Mouse (Mus musculus) olfactory bulb, adult 2 months (tissue): ENCODE measurements around the gene Smoc2. TPM values are rescaled to one million over a fixed set of nuclear protein-coding genes. Genes with fewer than 3 reads are reported as not detected.

Experiments
- H3K27ac ChIP-seq: fragments of 200-500 bp; 2 replicates; pipeline ENCODE4 v1.5.1; 2012; ENCODE audit warnings: low read depth, low read length; ENCODE audit not compliant: insufficient read depth
- H3K4me1 ChIP-seq: fragments of 200-500 bp; 2 replicates; pipeline ENCODE4 v1.6.1; 2012; ENCODE audit warnings: low read length; ENCODE audit not compliant: control insufficient read depth, insufficient read depth
- H3K4me3 ChIP-seq: fragments of 200-500 bp; 2 replicates; pipeline ENCODE4 v1.5.1; 2012; ENCODE audit warnings: mild to moderate bottlenecking, low read depth, low read length, moderate library complexity; ENCODE audit not compliant: insufficient read depth
- CTCF ChIP-seq: fragments of 200-500 bp; IDR thresholded peaks from 2 replicates; pipeline ENCODE4 v1.5.1; 2012; ENCODE audit warnings: low read depth, mild to moderate bottlenecking, low read length, moderate library complexity; ENCODE audit not compliant: insufficient read depth
- POLR2A ChIP-seq: fragments of 200-500 bp; IDR thresholded peaks from 2 replicates; pipeline ENCODE4 v1.6.1; 2012; ENCODE audit warnings: mild to moderate bottlenecking, low read depth, low read length, moderate library complexity; ENCODE audit not compliant: insufficient read depth
- WGBS: fragments of 180-500 bp; shearing (Covaris S2); methylation state at CpG from one replicate; pipeline ENCODE4 v1.1.7; 2018; 5-methylcytosine and 5-hydroxymethylcytosine counted together
- polyA plus RNA-seq: library from polyadenylated mRNA; stranded (reverse); fragments of >200 nt; gene quantifications from 2 replicates; pipeline ENCODE4 v1.2.4, GENCODE M21; 2012; ENCODE audit warnings: low replicate concordance; ENCODE audit not compliant: missing spikeins, insufficient read depth, insufficient read length

Smoc2 gene
- not detected in 2 replicates for polyA plus RNA-seq

GRCm38 (mm10) chr17:14279177-14279965 lies at the start of gene Smoc2:
Smoc2 (plus strand) TSS chr17:14279506.
- no peak within 1 kb of the TSS for H3K27ac ChIP-seq

GRCm38 (mm10) chr17:14230698-14231430 lies 48.4 kb upstream of the Smoc2 start:
- WGBS = 47% methylated on average over 13 of the region's 13 CpGs
- no peak overlapping the region for H3K4me3 ChIP-seq
- TF ChIP-seq CTCF (no peak), POLR2A (no peak)
- H3K4me1 ChIP-seq = peaks cover 4% of the 10 kb centered on the region; the same call in 1 of the 2 replicates
- H3K27ac ChIP-seq = no peak overlapping the region

More at GRCm38 (mm10) chr17:14279177-14279965, at the start of gene Smoc2:
- Histone ChIP-seq H3K4me3 (peak within 1 kb of the TSS; percentile 36), H3K4me1 (peaks cover 17% of the 10 kb centered on the region)
- TF ChIP-seq CTCF (no peak), POLR2A (no peak)
- 1% methylated on average over 61 of the region's 61 CpGs for WGBS

- TF ChIP-seq POLR2A = no peak
- no peak for TF ChIP-seq CTCF
- Histone ChIP-seq H3K4me1 (peaks cover 2% of the 10 kb centered on the region; the same call in 1 of the 2 replicates), H3K4me3 (no peak overlapping the region), H3K27ac (no peak overlapping the region)
- WGBS = 49% methylated on average over 3 of the region's 3 CpGs
Observed at GRCm38 (mm10) chr17:14232629-14233028, 46.7 kb upstream of the Smoc2 start.

GRCm38 (mm10) chr17:14233658-14234057 lies 45.6 kb upstream of the Smoc2 start:
- Histone ChIP-seq H3K27ac (no peak overlapping the region), H3K4me1 (no peaks in the 10 kb centered on the region), H3K4me3 (no peak overlapping the region)
- TF ChIP-seq CTCF = no peak
- TF ChIP-seq POLR2A = no peak
- WGBS = 63% methylated on average over 4 of the region's 4 CpGs

- H3K4me1 ChIP-seq = no peaks in the 10 kb centered on the region
- no peak for TF ChIP-seq POLR2A
- no peak for TF ChIP-seq CTCF
Observed at GRCm38 (mm10) chr17:14234774-14235389, 44.4 kb upstream of the Smoc2 start.

GRCm38 (mm10) chr17:14237134-14237533 lies 42.2 kb upstream of the Smoc2 start:
- H3K4me1 ChIP-seq = no peaks in the 10 kb centered on the region
- no peak for TF ChIP-seq POLR2A
- TF ChIP-seq CTCF = no peak
- no peak overlapping the region for H3K4me3 ChIP-seq
- no peak overlapping the region for H3K27ac ChIP-seq
- 83% methylated on average over 6 of the region's 6 CpGs for WGBS

More at GRCm38 (mm10) chr17:14234774-14235389, 44.4 kb upstream of the Smoc2 start:
- Histone ChIP-seq H3K4me3 (no peak overlapping the region), H3K27ac (no peak overlapping the region)
- WGBS = 77% methylated on average over 12 of the region's 12 CpGs

- no peaks in the 10 kb centered on the region for H3K4me1 ChIP-seq
- no peak overlapping the region for H3K4me3 ChIP-seq
- TF ChIP-seq CTCF = no peak
- no peak for TF ChIP-seq POLR2A
- H3K27ac ChIP-seq = no peak overlapping the region
- 85% methylated on average over 10 of the region's 10 CpGs for WGBS
Observed at GRCm38 (mm10) chr17:14239960-14240359, 39.3 kb upstream of the Smoc2 start.

- H3K27ac ChIP-seq = no peak overlapping the region
- no peak for TF ChIP-seq CTCF
- H3K4me3 ChIP-seq = no peak overlapping the region
- 86% methylated on average over 8 of the region's 8 CpGs for WGBS
- no peaks in the 10 kb centered on the region for H3K4me1 ChIP-seq
Observed at GRCm38 (mm10) chr17:14242634-14243033, 36.7 kb upstream of the Smoc2 start.
